Mouse (Mus musculus) ES-Bruce4 (cell line): ENCODE results near the gene Prkd3. TPM values are rescaled to one million over a fixed set of nuclear protein-coding genes. Genes with fewer than 3 reads are reported as not detected.
A peak's percentile ranks its signal among the peaks of the same experiment; 100 is the strongest.

Source experiments
- H3K27ac ChIP-seq: 2 replicates; pipeline ENCODE4 v1.5.1; 2012; ENCODE audit warnings: low read length, inconsistent platforms; ENCODE audit not compliant: insufficient read depth
- H3K27me3 ChIP-seq: 2 replicates; pipeline ENCODE4 v1.6.1; 2012; ENCODE audit warnings: mild to moderate bottlenecking, low read length, inconsistent platforms; ENCODE audit not compliant: control insufficient read depth, poor library complexity, insufficient read depth, severe bottlenecking
- H3K36me3 ChIP-seq: 2 replicates; pipeline ENCODE4 v1.6.1; 2012; ENCODE audit warnings: inconsistent platforms, mild to moderate bottlenecking, low read length, moderate library complexity; ENCODE audit not compliant: control insufficient read depth, poor library complexity, insufficient read depth, severe bottlenecking
- H3K4me1 ChIP-seq: one replicate; pipeline ENCODE4 v1.8.1; 2011; ENCODE audit warnings: low read length; ENCODE audit not compliant: control insufficient read depth, insufficient read depth
- H3K4me3 ChIP-seq: 2 replicates; pipeline ENCODE4 v1.5.1; 2011; ENCODE audit warnings: low read depth, mild to moderate bottlenecking, low read length
- H3K9ac ChIP-seq: 2 replicates; pipeline ENCODE4 v1.6.1; 2012; ENCODE audit warnings: low read depth, mild to moderate bottlenecking, inconsistent platforms; ENCODE audit not compliant: poor library complexity, severe bottlenecking
- H3K9me3 ChIP-seq: replicated peaks from 2 replicates; pipeline ENCODE4 v1.6.1; 2012; ENCODE audit warnings: mild to moderate bottlenecking, low read length, inconsistent platforms; ENCODE audit not compliant: control insufficient read depth, poor library complexity, insufficient read depth, severe bottlenecking
- CTCF ChIP-seq: IDR thresholded peaks from one replicate; pipeline ENCODE4 v1.8.1; 2011; ENCODE audit warnings: low read depth, low read length
- EP300 ChIP-seq: IDR thresholded peaks from 2 replicates; pipeline ENCODE4 v1.6.1; 2011; ENCODE audit warnings: low read depth, low read length; ENCODE audit not compliant: insufficient read depth
- POLR2A ChIP-seq: IDR thresholded peaks from one replicate; pipeline ENCODE4 v1.8.1; 2011; ENCODE audit warnings: low read length; ENCODE audit not compliant: insufficient read depth
- polyA plus RNA-seq: library from polyadenylated mRNA; stranded (reverse); fragments of >200 nt; gene quantifications from 2 replicates; pipeline ENCODE4 v1.2.4, GENCODE M21; 2011; ENCODE audit warnings: low read depth; ENCODE audit not compliant: missing spikeins, insufficient read depth, insufficient read length

The Prkd3 gene
- polyA plus RNA-seq, 1 experiment: 37.5 TPM

GRCm38 (mm10) chr17:79031569-79031968, 11.0 kb upstream of the Prkd3 start:
- no peak for TF ChIP-seq EP300
- no peak for TF ChIP-seq CTCF
- TF ChIP-seq POLR2A: no peak
- Histone ChIP-seq H3K27ac (no peak overlapping the region), H3K4me1 (no peaks in the 10 kb centered on the region), H3K36me3 (no peaks in the 10 kb centered on the region), H3K27me3 (no peaks in the 10 kb centered on the region), H3K9ac (no peak overlapping the region), H3K4me3 (no peak overlapping the region), H3K9me3 (no peaks in the 10 kb centered on the region)

GRCm38 (mm10) chr17:79029226-79029625, 8.6 kb upstream of the Prkd3 start:
- H3K9me3 ChIP-seq: no peaks in the 10 kb centered on the region
- H3K27me3 ChIP-seq: no peaks in the 10 kb centered on the region
- H3K4me1 ChIP-seq: no peaks in the 10 kb centered on the region
- no peak overlapping the region for H3K4me3 ChIP-seq
- H3K9ac ChIP-seq: no peak overlapping the region
- no peak overlapping the region for H3K27ac ChIP-seq
- no peak for TF ChIP-seq POLR2A
- TF ChIP-seq CTCF: no peak
- no peak for TF ChIP-seq EP300
- H3K36me3 ChIP-seq: no peaks in the 10 kb centered on the region

GRCm38 (mm10) chr17:79024544-79024943, 3.9 kb upstream of the Prkd3 start:
- no peak overlapping the region for H3K27ac ChIP-seq
- H3K4me1 ChIP-seq: no peaks in the 10 kb centered on the region
- peaks cover 7% of the 10 kb centered on the region for H3K27me3 ChIP-seq
- H3K9ac ChIP-seq: no peak overlapping the region
- TF ChIP-seq POLR2A (no peak), EP300 (no peak), CTCF (no peak)
- no peaks in the 10 kb centered on the region for H3K36me3 ChIP-seq
- no peaks in the 10 kb centered on the region for H3K9me3 ChIP-seq
- H3K4me3 ChIP-seq: no peak overlapping the region

GRCm38 (mm10) chr17:79022746-79023145, 2.1 kb upstream of the Prkd3 start:
- Histone ChIP-seq H3K4me1 (no peaks in the 10 kb centered on the region), H3K9ac (no peak overlapping the region), H3K9me3 (no peaks in the 10 kb centered on the region), H3K27me3 (peaks cover 7% of the 10 kb centered on the region), H3K4me3 (no peak overlapping the region), H3K36me3 (no peaks in the 10 kb centered on the region), H3K27ac (no peak overlapping the region)
- no peak for TF ChIP-seq POLR2A
- no peak for TF ChIP-seq EP300
- no peak for TF ChIP-seq CTCF

GRCm38 (mm10) chr17:79020984-79021335, 344 bp upstream of the Prkd3 start:
- H3K9me3 ChIP-seq: no peaks in the 10 kb centered on the region
- peak overlapping the region; percentile 76 for H3K4me3 ChIP-seq
- H3K27ac ChIP-seq: no peak overlapping the region
- H3K9ac ChIP-seq: peak overlapping the region; percentile 90
- H3K4me1 ChIP-seq: no peaks in the 10 kb centered on the region
- peaks cover 7% of the 10 kb centered on the region for H3K27me3 ChIP-seq
- H3K36me3 ChIP-seq: no peaks in the 10 kb centered on the region
- TF ChIP-seq POLR2A: no peak
- TF ChIP-seq EP300: no peak
- no peak for TF ChIP-seq CTCF

- Histone ChIP-seq H3K27ac (no peak overlapping the region), H3K4me1 (no peaks in the 10 kb centered on the region)
- TF ChIP-seq POLR2A: no peak
- no peak for TF ChIP-seq CTCF
- no peak for TF ChIP-seq EP300
Observed at GRCm38 (mm10) chr17:79019726-79020207, 849 bp downstream of the Prkd3 start.

More at GRCm38 (mm10) chr17:79019726-79020207, 849 bp downstream of the Prkd3 start:
- H3K27me3 ChIP-seq: peaks cover 7% of the 10 kb centered on the region
- peak overlapping the region; percentile 90 for H3K9ac ChIP-seq
- no peaks in the 10 kb centered on the region for H3K9me3 ChIP-seq
- H3K4me3 ChIP-seq: peak overlapping the region; percentile 92
- H3K36me3 ChIP-seq: no peaks in the 10 kb centered on the region
